Mouse (Mus musculus) midbrain, embryonic 14.5 days (tissue): ENCODE measurements at regions not wholly inside any gene's neighbourhood (a gene's known extent, or its start where the extent isn't known, plus 50 kb on each side); places are given as distances from the start of the nearest gene placed in this dataset.

Experiments used
- ATAC-seq: fragments of 200-750 bp; cut with Nextera tagmentation; 2 replicates; pipeline ENCODE4 v1.8.0; 2017; ENCODE audit warnings: moderate number of reproducible peaks, moderate library complexity; ENCODE audit not compliant: low FRiP score, low TSS enrichment
- DNase-seq: peaks from one replicate; pipeline ENCODE4 v3.0.0-alpha.2; 2015
- H3K27ac ChIP-seq: fragments of 300-500 bp; sonication (generic); replicated peaks from 2 replicates; pipeline ENCODE4 v1.5.1; 2014; ENCODE audit warnings: mild to moderate bottlenecking, low read depth, low read length, moderate library complexity
- H3K27me3 ChIP-seq: fragments of 300-500 bp; sonication (generic); 2 replicates; pipeline ENCODE4 v1.6.1; 2014; ENCODE audit warnings: low read length, control low read depth, mixed read lengths; ENCODE audit not compliant: control insufficient read depth, insufficient read depth
- H3K36me3 ChIP-seq: fragments of 300-500 bp; sonication (generic); 2 replicates; pipeline ENCODE4 v1.6.1; 2014; ENCODE audit warnings: low read length, control low read depth; ENCODE audit not compliant: control insufficient read depth, insufficient read depth
- H3K4me1 ChIP-seq: fragments of 300-500 bp; sonication (generic); 2 replicates; pipeline ENCODE4 v1.6.1; 2014; ENCODE audit warnings: mild to moderate bottlenecking, antibody characterized with exemption, low read length, control low read depth; ENCODE audit not compliant: control insufficient read depth, insufficient read depth
- H3K4me2 ChIP-seq: fragments of 300-500 bp; sonication (generic); 2 replicates; pipeline ENCODE4 v1.6.1; 2014; ENCODE audit warnings: mild to moderate bottlenecking, low read length, moderate library complexity
- H3K4me3 ChIP-seq: fragments of 300-500 bp; sonication (generic); replicated peaks from 2 replicates; pipeline ENCODE4 v1.5.1; 2014; ENCODE audit warnings: low read depth, low read length
- H3K9ac ChIP-seq: fragments of 300-500 bp; sonication (generic); replicated peaks from 2 replicates; pipeline ENCODE4 v1.6.1; 2014; ENCODE audit warnings: mild to moderate bottlenecking, low read length, moderate library complexity
- H3K9me3 ChIP-seq: fragments of 300-500 bp; sonication (generic); 2 replicates; pipeline ENCODE4 v1.6.1; 2016; ENCODE audit warnings: low read length, control low read depth, mixed read lengths; ENCODE audit not compliant: control insufficient read depth
- WGBS: fragments of 180-500 bp; shearing (Covaris S2); extraction: QIAGEN DNeasy Blood & Tissue Kit; methylation state at CpG from one replicate; pipeline ENCODE4 v1.1.7; 2014; 5-methylcytosine and 5-hydroxymethylcytosine counted together

DNA sequence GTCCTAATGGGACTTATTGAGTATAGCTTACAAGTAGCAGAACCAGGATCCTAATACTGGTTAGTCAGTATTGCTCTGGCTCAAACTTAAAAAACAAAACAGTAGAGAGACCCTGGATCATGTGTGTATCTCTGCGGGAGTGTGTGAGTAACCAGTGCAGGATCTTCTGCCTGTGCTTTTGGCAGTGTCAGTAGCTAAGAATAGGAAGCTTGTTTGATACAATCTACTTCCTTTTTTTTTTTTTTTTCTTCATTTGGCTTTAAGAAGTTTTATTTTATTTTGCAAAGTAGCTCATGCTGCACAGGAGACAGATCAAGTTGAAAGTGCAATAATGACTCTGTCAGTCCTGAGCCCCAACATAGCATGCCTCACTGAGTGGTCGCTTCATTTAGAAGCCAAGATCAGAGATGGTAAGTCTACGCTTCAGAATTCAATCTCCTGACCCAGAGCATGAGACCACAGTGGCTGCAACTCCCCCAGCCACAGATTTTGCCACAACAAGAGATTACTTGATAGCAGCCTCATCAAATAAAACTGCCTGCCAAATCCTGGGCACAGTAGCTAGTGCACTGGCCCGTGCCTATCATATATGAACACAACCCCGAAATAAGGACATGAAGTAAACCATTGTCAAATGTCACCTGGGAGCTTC, 306.4 kb upstream of the Pitrm1 start:
- H3K27me3 ChIP-seq: no peaks in the 10 kb centered on the region
- no peaks in the 10 kb centered on the region for H3K9me3 ChIP-seq
- ATAC-seq (no peak), DNase-seq (no peak)
- H3K36me3 ChIP-seq: no peaks in the 10 kb centered on the region
- no peak overlapping the region for H3K9ac ChIP-seq
- H3K27ac ChIP-seq: no peak overlapping the region
- WGBS: 87% methylated on average over 5 of the region's 5 CpGs
- no peak overlapping the region for H3K4me3 ChIP-seq
- no peak overlapping the region for H3K4me2 ChIP-seq
- H3K4me1 ChIP-seq: no peaks in the 10 kb centered on the region

DNA sequence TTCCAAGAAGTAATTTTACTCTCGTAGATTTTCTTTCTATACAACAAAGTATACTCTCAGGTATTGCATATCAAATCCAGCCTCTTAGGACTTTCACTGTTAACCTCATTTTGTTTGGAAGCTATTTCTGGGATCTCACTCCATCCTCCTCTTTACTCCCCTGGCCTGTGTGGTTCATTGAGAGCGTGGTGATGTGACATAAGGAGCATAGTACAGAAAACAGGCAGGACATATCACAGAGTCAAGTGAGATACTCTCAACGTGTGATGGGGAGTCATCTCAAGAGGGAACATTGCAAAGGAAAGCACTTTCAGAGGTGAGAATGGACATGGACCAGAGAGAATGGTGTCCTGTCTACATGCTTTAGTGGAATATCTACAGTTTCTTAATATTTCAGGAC, 297.8 kb upstream of the Pitrm1 start:
- no peak overlapping the region for H3K9ac ChIP-seq
- DNase-seq: no peak
- WGBS: 94% methylated on average over 3 of the region's 3 CpGs
- no peaks in the 10 kb centered on the region for H3K27me3 ChIP-seq
- no peaks in the 10 kb centered on the region for H3K4me1 ChIP-seq
- H3K9me3 ChIP-seq: no peaks in the 10 kb centered on the region
- H3K36me3 ChIP-seq: no peaks in the 10 kb centered on the region
- ATAC-seq: no peak
- H3K27ac ChIP-seq: no peak overlapping the region
- H3K4me2 ChIP-seq: no peak overlapping the region
- H3K4me3 ChIP-seq: no peak overlapping the region

- Histone ChIP-seq H3K27me3 (no peaks in the 10 kb centered on the region), H3K9ac (no peak overlapping the region), H3K4me1 (no peaks in the 10 kb centered on the region), H3K36me3 (no peaks in the 10 kb centered on the region), H3K27ac (no peak overlapping the region; the same call in 1 of the 2 replicates), H3K9me3 (no peaks in the 10 kb centered on the region), H3K4me3 (no peak overlapping the region), H3K4me2 (no peak overlapping the region)
- DNase-seq (peak; percentile 52), ATAC-seq (peak; percentile 50; the same call in 1 of the 2 replicates)
- 55% methylated on average over 4 of the region's 4 CpGs for WGBS
Observed at GRCm38 (mm10) chr13:6251025-6251862, 296.7 kb upstream of the Pitrm1 start.

DNA sequence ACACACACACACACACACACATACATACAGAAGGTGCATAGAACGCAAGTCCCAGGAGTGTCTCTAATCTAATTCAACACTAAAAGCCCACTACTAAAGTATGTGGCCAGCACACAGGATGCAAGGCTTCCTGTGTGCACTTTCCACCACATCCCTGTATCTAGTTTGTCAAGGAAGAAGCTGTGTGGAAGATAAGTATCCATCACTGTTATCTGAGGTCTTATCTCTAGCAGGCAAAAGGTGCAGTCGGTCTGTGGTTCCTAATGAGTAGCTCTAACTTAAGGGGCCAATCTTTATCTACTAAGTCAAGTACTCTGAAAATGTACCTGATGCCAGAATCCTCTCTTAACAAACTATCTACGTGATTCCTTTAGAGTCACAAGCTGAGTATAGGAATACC, 295.8 kb upstream of the Pitrm1 start:
- no peaks in the 10 kb centered on the region for H3K9me3 ChIP-seq
- H3K4me2 ChIP-seq: no peak overlapping the region
- no peak for ATAC-seq
- DNase-seq: no peak
- H3K27me3 ChIP-seq: no peaks in the 10 kb centered on the region
- no peak overlapping the region for H3K27ac ChIP-seq
- no peaks in the 10 kb centered on the region for H3K36me3 ChIP-seq
- H3K4me3 ChIP-seq: no peak overlapping the region
- H3K4me1 ChIP-seq: no peaks in the 10 kb centered on the region
- no peak overlapping the region for H3K9ac ChIP-seq
- 93% methylated on average over 3 of the region's 3 CpGs for WGBS

DNA sequence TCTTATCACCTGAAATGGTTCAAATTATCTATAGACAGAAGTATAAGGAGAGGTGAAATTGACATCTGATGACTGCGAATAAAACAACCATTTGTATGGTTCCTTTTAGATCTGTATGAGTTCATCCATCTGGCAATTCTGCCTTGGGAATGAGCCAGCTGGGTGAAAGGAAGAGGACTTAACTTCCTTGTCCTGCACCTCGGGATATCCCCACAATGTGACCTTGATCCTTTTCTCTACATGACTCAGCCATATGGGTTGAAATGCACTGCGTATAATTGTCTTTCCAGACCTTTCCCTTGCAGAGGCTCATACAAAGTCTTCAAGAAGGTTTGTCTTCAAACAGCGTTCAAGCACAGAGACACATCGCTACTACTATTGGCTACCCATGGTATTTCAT, 292.6 kb upstream of the Pitrm1 start:
- DNase-seq (no peak), ATAC-seq (no peak)
- Histone ChIP-seq H3K9ac (no peak overlapping the region), H3K27ac (no peak overlapping the region), H3K36me3 (no peaks in the 10 kb centered on the region), H3K4me2 (no peak overlapping the region), H3K27me3 (no peaks in the 10 kb centered on the region), H3K9me3 (no peaks in the 10 kb centered on the region), H3K4me1 (no peaks in the 10 kb centered on the region), H3K4me3 (no peak overlapping the region)
- WGBS: 94% methylated on average over 5 of the region's 5 CpGs

DNA sequence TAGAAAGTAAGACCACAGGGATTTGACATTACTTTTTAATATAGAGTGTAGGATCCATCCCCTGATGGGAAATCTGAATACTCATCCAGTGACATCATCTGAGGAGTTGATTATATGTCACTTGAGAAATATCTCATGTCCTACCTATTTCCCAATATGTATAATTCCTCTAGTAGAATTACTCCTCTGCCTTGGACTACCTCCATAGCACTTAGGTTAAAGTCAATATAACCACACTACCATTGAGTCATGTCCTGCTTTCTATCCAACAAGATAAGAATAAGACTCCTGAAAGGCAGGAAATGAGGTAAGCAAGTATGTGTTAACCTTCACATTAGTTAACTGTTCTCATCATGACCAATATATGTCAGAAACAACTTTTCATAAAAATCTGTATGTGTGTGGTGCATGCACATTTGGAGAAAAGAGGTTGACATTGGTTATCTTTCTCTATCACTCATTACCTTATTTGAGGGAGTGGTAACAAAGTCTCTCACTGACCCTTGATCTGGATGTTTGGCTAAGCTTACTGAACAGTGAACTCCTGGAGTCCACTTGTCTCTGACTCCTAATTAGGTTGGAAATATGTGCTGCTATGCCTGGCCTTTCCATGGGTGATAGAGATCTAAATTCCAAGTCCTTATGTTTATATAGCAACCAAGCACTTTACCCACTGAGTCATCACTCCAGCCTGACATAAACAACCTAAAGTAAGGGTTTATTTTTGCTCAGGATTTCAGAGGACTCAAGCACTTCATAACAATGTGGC, 292.0 kb upstream of the Pitrm1 start:
- Histone ChIP-seq H3K4me3 (no peak overlapping the region), H3K36me3 (no peaks in the 10 kb centered on the region), H3K4me2 (no peak overlapping the region), H3K9me3 (no peaks in the 10 kb centered on the region), H3K4me1 (no peaks in the 10 kb centered on the region), H3K9ac (no peak overlapping the region), H3K27ac (no peak overlapping the region), H3K27me3 (no peaks in the 10 kb centered on the region)
- no peak for ATAC-seq
- no peak for DNase-seq

DNA sequence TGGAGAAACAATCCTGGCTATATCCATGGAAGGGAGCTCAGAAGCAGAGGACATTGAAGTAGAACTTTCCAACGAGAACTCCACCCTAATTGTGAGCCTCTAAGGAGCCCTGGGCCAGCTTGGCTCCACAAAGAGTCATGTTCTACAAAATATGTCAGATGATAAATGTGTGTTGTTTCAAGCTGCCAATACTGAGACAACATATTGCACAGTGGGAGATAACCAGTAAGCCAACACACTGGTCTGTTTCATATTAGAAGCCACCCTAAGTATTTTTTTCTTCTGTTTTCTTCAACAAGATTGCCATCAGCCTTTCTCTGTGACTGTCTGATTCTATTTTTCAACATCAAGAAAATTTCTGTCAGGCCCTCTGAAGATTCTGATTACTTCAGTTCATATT, 289.5 kb upstream of the Pitrm1 start:
- no peak for DNase-seq
- no peak overlapping the region for H3K4me2 ChIP-seq
- H3K4me1 ChIP-seq: no peaks in the 10 kb centered on the region
- no peak for ATAC-seq
- H3K27ac ChIP-seq: no peak overlapping the region
- no peaks in the 10 kb centered on the region for H3K27me3 ChIP-seq
- H3K9me3 ChIP-seq: no peaks in the 10 kb centered on the region
- no peak overlapping the region for H3K9ac ChIP-seq
- no peaks in the 10 kb centered on the region for H3K36me3 ChIP-seq
- 66% methylated on average over 1 of the region's 1 CpGs for WGBS
- no peak overlapping the region for H3K4me3 ChIP-seq

GRCm38 (mm10) chr13:6260321-6260865, 287.6 kb upstream of the Pitrm1 start:
- no peak for ATAC-seq
- Histone ChIP-seq H3K27me3 (no peaks in the 10 kb centered on the region), H3K4me3 (no peak overlapping the region), H3K4me2 (no peak overlapping the region), H3K9ac (no peak overlapping the region), H3K4me1 (no peaks in the 10 kb centered on the region), H3K9me3 (no peaks in the 10 kb centered on the region), H3K36me3 (no peaks in the 10 kb centered on the region), H3K27ac (no peak overlapping the region)
- WGBS: 92% methylated on average over 3 of the region's 3 CpGs
- no peak for DNase-seq
